Mouse (Mus musculus) v-Abl transformed pro-B cells (cell line): ENCODE data around the gene Apbb1ip.

Source experiments
- in situ Hi-C, 2 experiments: fragments of 400-800 bp; cut with MboI; formaldehyde crosslinking; loops; one replicate each; pipeline ENCODE4 v1.15.1; 2025; ENCODE audit not compliant: unreplicated experiment in 2 of 2

Apbb1ip gene

DNA sequence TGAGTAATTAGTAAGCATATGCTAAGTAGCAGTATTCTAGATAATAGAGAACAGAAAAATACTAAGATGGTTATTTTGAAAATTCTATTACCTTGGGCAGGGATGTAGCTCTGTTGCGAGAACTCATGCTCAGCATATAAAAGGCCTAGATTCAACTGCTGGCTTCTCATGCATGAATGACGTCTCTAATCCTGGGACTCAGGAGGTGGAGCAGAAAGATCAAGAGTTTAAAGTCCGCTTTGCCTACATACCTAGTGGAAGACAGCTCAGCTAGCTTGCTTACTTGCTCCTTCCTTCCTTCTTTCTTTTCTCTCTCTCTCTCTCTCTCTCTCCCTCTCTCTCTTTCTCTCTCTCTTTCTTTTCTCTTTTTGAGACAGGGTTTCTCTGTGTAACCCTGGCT, 140.5 kb downstream of the Apbb1ip start:
- in situ Hi-C loops = no loop called here

DNA sequence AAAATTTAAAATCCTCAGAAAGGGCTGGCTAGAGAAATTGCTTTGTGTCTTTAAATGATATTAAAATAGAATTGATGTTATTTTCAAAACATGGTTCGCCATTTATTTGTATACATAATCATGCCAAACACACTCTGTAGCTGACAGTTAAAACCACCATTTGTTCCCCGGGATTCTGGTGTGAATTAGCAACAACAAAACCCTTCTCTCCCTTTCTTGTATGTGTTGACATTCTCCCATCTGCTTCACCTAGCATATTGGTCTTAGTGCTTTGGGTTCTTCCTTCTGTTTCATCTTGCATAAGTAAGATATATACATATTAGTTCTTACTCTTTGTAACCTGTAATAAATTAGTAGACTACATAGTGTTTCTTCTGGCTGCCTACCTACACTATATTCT, 144.8 kb downstream of the Apbb1ip start:
- in situ Hi-C loops = no loop called here
